Mouse (Mus musculus) kidney, postnatal 4 days (tissue): ENCODE results near the gene Fbxo34.
A peak's percentile ranks its signal among the peaks of the same experiment; 100 is the strongest.
"Not testable (repeated sequence)": the region's sequence is repeated elsewhere in the genome, so short reads cannot be mapped to it uniquely, and the experiment has no call there.

Experiments
- DNase-seq, 2 experiments: peaks; one replicate each; pipeline ENCODE4 v3.0.0; 2021; ENCODE audit warnings: mixed read lengths in 2 of 2

Fbxo34 gene

DNA sequence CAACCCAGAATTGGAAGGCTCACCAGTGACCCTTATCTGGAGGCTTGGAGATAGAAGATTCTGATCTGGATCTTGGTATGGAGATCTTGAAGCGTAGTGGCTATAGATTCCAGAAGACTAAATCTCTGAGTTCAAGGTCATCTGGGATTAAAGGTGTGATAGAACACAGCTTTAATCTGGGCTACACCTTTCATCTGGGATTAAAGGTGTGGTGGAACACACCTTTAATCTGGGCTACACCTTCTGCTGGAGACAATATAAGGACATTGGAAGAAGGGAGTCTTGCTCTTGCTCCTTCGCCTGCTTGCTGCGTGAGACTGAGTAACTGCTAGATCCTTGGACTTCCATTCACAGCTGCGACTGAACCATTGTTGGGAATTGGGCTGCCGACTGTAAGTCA, at the start of gene Fbxo34:
Gene Fbxo34, plus strand, starts transcription at position 301 of the 400 bp plus-strand sequence.
- DNase-seq: not testable (repeated sequence)

DNA sequence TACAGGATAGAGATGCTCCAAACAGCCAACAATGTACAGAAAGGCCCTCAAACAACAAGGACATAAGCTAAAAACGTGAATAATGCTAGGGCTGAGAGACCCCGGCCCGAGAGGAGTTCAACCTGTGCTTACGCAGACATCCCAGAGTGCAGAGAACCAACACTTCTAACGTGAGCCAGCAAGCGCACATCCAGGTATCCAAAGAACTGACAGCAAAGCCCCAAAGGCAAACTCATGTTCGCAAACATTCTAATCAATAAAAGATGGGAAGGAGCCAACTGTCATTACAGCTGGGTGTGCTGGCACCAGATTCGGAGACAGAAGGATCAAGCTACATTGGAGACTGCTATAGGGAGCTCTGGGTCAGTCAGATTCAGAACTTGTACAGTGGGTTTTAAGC, 47.5 kb upstream of the Fbxo34 start:
- DNase-seq: no peak

DNA sequence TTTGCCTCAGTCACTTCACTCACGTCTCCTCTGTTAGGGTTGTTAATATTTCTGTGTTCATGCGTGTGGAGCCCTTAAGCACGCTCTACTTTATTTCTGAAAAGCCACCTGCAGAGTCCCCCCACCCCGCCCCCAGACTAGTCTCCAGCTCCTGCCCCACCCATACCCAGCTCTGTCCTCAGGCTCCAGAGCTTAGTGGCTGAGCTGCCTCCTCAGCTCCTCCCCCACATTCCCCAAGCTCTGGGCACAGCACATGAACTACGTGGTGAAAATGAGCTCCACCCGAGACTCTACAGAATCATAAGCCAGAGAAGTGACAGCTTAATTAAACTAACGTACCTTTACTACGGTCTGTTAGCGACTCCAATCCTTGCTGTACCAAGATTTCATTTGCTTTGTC, 44.2 kb upstream of the Fbxo34 start:
- DNase-seq: peak; percentile 16 to 32

DNA sequence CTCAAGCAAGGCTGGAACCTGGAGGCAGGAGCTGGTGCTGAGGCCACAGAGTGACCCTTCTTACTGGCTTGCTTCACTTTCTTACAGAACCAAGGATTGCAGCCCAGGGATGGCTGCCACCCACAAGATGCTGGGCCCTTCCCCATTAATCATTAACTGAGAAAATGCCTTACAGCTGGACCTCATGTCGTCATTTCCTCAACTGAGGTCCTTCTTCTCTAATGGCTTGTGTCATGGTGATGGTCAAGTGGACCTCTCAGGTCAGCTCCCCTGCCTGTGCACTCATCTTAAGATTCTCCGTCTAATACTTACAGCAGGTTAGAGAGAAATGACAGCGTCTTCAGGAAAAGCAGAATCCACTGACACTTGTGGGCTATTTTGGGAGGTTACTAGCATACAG, 32.9 kb upstream of the Fbxo34 start:
- peak; percentile 7 to 13 for DNase-seq

DNA sequence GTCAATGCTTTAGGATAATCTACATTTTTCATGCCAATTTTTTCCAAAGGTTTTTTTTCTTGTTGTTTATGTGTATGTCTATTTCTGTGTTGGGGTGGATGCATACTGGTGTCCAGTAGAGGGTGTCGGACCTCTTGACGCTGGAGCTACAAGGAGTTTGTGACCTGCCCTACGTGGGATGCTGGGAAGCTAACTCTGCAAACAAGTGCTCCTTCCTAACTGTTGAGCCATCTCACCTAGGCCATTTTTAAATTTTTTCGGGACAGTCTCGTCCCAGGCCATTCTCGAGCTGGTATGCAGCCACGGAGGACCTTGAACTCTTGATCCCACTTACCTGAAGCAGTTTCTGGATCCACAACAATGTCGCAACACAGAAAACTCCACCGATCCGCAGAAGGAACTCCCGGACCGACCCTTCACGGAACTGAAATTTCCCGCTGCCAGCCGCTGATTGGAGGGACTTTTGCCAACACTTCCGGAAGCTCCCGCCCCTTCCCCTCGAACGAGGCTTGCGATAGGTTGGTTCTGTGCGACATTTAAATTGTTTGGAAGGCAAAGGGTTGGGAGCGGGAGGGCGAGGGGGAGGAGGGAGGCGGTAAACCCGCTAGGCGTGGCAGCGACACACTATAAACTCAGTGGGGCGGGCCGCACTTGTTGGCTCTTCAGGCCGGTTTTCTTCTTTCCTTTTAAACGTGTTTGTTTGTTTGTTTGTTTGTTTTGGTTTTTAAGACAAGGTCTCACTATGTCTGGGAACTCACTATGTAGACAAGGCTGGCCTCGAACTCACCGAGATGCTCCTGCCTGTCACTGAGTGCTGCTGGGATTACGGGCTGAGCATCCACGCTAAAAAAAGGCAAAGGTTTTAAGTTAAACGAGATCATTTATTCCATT, 32.2 kb upstream of the Fbxo34 start, which contains the start of gene Dlgap5:
Gene Dlgap5, minus strand, starts transcription at position 633 of the 891 bp plus-strand sequence.
- DNase-seq: peak; percentile 94 to 96

DNA sequence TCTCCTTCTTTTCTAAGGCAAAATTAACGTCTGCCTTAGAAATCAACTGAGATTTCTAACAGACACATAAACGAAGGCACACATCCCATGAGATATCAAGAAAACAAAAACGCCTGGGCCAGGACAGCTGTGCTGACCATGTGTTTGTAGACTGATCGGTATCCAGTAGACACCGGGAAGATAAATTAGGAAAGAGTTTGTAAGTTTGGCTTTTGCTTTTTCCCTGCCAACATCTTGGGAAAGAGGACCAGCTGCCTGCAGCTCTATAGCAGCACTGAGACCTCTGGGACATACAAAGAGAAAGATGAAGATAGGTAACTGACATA, 31.6 kb upstream of the Fbxo34 start:
- no peak for DNase-seq

DNA sequence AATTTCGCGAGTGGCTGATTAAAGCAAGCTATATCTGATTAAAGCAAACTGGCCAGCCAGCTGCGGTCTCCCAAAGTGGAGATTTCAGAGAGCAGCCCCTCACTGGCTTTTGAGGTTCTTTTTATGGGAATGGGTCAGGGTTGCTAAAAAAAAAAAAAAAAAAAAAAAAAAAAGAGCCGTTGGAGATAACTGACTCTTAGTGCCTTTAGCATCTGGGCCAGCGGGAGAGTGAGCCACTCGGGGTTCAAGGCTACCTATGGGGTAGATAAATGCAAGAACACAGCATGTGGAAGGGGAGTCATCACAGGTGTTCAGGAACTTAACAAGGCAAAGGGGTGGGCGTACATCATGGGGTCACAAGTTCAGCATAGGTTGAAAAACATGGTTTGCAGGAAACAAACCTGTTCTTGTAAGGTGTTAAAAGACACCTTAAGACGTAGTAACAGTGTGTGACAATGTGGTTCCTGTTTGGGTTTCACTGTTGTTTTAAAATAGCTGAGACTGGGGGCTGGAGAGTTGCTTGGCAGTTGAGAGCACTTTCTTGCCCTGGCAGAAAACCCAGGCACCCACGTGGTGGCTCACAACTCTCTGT, 31.1 kb upstream of the Fbxo34 start:
- DNase-seq: no peak

DNA sequence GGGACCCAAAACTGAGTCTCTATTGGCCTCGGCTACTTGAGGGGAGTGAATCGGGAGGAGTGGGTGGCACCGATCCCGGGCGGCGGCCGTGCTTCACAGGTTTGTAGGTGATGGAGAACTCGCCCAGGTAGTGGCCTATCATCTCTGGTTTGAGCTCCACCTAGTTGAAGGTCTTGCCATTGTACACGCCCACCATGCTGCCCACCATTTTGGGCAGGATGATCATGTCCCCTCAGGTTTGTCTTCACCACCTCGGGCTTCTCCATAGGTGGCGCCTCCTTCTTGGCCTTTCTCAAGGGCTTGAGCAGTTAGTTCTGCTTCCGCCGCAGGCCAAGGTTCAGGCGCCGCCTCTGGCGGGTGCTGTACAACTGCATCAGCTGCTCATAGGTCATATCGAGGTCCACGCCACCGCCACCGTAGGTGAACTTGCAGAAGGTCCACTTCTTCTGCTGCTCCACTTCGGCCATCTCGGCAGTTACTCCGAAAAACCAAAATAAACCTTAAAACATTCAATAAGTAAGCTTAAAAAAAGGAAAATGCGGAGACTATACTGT, 30.4 kb upstream of the Fbxo34 start:
- no peak for DNase-seq

DNA sequence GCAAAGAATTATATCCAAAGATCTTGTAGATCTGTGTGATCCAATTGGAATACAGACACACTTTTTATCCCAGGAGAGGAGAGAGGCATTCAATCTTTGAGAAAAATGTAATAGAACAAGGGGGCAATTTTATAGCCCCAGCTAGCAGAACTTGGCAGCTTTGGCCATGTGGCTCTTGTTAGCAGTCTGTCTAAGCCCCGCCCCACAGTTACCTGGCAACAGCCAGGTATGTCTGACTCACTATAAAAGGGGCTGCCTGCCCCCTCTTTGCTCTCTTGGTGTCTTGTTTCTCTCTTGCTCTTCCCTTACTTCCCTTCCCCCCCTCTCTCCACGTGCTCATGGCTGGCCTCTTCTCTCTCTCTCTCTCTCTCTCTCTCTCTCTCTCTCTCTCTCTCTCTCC, 28.6 kb upstream of the Fbxo34 start:
- no peak for DNase-seq

DNA sequence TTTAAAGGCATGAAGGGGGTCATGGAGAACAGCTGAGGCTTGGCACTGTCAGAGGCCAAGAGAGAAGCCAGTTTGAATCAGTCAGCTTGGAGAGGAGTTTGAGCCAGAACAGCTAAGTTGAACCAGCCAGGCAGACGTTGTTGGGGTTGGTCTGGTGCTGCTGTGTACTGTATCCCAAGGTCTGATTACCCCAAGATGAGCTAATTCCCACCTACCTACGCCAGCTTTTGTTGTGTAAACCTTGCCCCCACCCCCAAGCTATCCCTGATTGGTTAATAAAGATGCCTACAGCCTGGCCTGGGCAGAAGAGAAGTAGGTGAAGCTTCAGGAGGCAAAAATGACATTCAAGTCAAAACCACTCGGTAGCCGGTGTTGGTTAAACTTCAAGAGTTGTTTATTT, 27.8 kb upstream of the Fbxo34 start:
- no peak for DNase-seq

DNA sequence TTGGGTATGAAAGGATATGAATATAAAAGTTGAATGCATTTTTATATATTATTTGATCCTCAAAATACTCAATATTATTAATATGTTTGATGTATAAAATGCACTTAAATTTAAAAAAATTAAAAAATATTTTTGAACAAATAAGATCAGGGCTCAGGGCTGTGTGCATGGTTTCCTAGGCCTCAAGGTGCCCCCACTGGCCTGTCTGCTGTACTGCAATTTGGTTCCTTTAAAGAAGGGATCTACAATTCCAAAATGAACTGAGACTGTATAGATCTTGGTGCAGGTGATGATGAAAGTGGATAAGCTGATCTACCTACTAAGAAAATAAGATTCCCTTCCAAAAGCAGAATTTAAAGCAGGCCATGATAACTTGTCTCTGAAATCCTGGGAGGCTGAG, 17.2 kb upstream of the Fbxo34 start:
- DNase-seq: peak; percentile 18

DNA sequence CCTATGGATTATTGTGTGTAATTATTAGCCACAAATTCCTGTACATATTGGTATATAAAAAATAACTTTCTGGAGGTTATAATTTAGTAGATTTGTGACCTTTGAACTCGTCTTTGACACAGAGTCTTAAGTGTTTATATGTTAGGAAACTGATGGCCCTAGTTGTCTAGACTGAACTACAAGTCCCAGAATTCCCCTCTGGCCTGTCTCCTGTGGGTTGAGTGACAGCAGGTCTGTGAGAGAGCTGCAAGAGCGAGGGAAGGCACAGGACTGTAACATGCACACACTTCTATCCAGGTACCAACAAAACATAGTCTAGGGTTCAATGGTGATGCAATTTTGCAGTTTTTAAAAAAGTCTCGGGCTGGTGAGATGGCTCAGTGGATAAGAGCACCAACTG, 11.3 kb upstream of the Fbxo34 start:
- no peak for DNase-seq

DNA sequence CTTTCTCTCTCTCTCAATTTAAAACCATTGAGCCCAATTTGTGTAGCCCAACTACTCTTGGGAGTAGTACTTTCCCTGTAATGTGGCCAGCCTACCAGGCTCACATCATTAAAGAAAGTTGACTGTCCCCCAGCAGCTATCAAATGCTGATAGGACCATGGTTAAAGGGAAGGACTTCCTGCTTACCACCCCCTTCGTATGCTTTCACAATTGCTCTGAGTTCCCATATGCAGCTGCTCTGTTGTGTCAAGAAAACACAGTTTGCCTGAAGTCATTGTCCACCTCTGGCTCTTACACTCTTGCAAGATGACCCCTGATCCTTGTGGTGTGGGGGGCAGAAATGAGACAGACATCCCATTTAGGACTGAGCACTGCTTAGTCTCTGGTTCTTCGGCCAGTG, 5.3 kb upstream of the Fbxo34 start:
- DNase-seq: no peak

DNA sequence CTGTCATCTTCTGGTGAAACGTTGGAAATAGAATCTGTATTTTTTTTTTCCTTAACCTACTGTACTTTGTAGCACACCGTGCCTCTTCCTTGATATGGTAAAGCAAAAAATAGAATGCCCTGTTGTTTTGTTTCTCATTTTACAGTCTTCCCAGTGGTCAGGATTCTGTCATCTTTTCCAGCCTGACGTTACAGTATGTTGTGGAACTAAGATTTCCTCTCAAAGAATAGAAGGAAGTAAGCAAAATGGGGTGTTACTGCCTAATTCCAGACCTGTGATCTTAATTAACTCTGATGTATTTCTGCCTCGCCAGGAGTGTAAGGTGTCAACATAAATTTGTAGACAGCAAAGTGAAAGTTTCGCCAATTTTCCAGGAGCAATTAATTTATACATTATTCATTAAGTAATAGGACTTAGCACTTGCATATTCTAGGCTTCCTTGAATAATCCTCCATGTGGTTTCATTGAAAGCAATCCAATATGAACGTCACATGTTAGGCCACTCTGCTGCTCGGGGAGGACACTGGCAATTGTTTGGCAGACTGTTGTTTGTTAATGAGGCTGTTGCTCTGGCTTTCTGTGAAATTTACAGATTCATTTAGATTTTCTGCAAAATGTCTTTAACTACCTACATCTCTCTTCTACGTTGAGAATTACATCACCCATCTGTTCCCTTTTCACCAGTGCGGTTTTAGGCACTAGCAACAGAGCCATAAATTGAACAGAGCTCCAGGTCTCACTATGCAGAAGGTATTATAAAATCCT, 4.7 kb upstream of the Fbxo34 start:
- DNase-seq: no peak

DNA sequence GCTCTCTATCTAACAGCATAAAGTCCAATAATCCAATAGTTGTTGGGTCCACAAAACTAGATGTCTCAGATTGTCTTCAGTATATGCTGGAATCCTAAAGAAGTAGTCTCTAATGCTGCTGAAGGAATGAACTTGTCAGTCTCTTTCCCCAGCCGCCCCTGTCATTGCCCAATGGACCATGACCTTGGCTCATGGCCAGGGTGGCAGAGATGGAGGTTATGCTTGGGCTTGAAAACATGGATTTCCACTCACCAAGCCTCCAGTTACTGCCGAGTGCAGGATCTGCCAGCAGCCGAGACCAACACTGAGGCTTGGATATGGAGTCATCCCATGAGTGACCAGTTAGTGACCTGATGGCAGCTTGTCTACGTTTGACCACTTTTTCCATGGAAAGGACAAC, 9.3 kb downstream of the Fbxo34 start:
- DNase-seq: peak; percentile 63 to 68

DNA sequence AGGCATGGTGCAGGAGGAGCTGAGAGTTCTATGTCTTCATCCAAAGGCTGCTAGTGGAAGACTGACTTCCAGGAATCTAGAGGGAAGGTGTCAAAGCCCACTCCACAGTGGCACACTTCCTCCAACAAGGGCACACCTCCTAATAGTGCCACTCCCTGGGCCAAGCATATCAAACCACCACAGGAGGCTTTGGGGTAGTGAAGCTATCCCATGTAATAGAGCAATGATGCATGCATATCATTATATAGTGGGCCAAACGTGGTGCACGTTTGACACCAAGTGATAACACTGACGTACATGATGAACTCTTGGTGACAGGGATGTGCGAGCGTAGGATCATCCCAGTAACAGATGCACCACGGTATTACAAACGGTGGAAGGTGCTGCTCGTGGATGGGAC, 11.8 kb downstream of the Fbxo34 start:
- no peak for DNase-seq

DNA sequence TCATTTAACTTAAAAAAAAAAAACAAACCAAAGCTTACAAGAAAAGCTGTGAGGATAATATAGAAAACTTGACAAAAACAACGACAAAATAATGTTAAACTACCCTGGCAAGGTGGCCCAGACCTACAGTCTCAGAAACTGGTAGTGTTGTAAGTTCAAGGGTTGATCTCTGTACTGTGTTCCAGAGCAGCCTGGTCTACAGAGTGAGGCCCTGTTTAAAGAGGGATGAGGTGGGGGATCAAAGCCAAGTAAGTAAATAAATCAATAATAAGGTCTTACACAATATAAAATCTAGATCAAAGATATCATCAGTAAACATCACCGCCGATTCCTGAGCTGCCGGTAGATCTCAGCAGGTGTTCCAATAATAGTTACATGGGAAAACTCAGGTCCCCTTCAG, 12.2 kb downstream of the Fbxo34 start:
- DNase-seq: no peak

DNA sequence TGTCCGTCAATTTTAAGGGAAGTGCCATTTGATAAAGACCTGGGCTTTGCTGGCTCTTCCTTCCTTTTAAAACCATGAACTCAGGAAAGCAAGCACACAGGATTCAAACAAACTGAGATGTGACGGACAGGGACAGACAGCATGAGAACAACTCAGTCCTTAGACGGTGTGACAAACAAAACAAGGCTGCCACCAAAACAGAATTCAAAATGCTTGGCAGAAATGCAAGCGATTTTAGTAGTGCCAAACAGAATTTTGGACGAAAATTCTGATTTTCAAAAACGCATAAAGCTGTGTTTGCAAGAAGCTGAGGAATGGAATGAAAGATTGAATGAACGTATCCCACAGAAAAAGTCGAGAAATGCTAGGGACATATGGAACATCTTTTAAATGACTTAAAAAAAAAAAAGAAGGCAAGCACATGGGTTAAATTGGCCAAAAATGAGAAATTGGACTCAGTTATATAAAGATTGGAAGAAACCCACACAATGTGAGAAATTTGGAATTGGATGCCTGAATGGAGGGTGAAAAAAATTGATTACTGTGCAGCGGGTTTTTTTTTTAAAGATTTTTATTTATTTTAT, 12.7 kb downstream of the Fbxo34 start:
- DNase-seq: no peak

DNA sequence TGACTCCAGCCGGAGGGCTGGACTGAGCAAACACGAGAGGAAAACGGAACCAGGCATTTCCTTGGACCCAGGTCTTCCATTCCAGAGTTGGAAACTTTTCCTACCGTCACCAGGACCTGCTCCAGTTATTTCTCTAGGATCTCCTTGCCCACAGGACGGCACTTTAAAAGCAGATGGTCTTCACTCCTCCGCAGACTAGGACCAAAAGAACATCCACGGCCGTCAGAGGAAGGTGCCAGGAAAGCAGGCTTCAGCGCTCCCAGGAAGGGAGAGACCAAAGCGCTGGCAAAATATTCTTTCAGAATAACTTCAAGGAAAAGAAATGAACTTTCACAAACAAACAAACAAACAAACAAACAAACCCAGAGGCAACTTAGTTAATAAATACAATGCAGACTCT, 14.2 kb downstream of the Fbxo34 start:
- DNase-seq: no peak

DNA sequence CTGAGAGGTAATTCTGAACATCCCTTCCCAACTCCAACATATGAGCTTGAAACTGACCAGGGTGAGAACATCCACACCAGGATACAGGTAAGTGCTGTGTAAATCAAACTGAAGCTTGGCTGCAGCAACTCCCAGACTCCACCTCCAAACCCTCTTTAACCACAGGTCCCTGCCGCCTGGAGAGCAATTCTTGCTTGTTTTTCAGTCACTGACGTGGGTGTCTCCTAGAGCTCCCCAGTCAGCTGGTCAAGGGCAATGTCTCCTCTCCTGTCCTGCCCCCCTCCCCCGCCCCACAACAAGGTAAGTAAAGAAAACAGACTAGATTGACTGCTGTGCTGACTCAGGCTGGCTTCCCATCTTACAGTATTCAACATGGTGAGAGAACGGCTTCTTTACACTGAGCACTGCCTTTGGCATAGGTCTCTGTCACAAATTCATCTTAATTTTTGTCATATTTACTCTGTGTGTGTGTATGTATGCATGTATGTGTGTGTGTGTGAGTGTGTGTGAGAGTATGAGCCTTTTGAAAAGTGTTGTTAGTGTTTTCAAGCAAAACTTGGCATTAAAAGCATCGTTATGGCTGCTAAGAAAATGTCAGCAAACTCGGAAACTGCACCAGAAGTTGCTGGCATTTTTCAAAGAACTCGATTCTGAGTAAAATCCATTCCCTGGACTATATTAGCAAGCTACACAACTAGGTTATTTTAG, 15.4 kb downstream of the Fbxo34 start:
- DNase-seq: no peak

DNA sequence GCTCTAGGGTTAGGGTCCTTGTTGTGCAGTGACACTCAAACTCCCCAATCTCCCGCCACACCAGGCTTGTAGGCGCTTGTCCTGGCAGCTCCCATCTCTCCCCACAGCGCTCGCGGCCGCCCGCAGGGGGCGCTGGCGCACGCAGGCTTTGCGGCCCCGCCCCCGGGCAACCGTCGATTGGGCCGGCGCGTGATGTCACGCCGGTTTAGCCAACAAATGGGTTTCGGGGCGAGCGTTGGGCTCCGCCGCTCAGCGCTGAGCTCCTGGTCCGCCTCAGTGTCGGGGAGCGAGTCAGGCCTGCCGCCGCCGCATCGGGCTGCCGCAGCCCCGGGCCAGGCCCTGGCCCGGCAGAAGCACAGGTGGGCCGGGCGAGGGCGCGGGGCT, 22.1 kb downstream of the Fbxo34 start:
- DNase-seq: peak; percentile 96 to 97

DNA sequence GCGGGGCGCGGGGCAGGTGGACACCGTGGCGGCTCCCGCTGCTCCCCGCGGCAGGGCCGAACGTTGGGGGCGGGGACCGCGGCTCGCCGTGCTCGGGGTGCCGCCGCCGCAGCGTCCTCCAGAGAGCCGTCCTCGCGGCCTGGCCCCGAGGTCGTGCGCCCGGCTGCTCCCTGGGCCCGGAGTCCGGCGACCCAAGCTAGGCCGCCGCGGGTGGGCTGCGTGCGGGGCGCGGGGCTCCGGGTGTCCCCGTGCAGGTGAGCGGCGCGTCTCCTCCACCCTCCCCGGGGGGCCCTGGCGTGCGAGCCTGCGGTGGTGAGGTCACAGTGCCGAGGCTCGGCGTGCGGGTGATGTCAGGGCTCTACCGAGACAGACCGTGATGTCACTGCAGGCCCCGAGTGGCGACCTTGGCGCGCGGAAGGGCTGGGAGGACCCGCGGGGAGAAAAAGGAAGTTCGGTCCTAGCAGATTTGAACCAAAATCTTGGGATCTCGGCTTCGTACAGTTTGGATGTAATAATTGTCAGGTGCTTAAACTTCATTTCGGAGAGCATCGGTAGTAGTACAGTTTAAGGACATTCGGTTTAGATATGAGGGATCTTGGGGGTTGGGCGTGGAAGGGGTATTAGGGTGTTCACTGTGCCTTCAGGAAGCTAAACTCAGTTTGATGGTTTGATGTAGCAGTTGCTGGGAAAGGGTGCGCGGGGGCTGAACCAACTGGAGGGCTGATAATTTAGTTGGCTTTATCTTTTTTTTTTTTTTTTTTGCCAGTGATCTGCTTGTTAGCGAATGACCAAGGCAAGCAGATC, 22.7 kb downstream of the Fbxo34 start:
- DNase-seq: peak; percentile 63 to 78
